Mouse (Mus musculus): ENCODE measurements around the gene Lag3. TPM values are rescaled to one million over a fixed set of nuclear protein-coding genes. Genes with fewer than 3 reads are reported as not detected.

Lag3 gene
- polyA plus RNA-seq, 1 experiment from 2014 or later, result 3.1 TPM

- Histone ChIP-seq H3K9ac (no peak overlapping the region), H3K4me2 (replicated peaks) (peak overlapping the region; percentile 96), H3K27ac (no peak overlapping the region), H3K4me3 (peak overlapping the region; percentile 94; the same call in 1 of the 2 replicates), H3K36me3 (peaks cover 55% of the 10 kb centered on the region), H3K4me1 (peaks cover 37% of the 10 kb centered on the region), H3K9me3 (no peaks in the 10 kb centered on the region), H3K27me3 (no peaks in the 10 kb centered on the region)
- WGBS, result 96% methylated on average over 3 of the region's 3 CpGs
- ATAC-seq (ENCODE audit: low FRiP score, low read depth), result no peak
Measured at GRCm38 (mm10) chr6:124933127-124933526, 21.6 kb upstream of the Lag3 start.

- Histone ChIP-seq H3K36me3 (peaks cover 47% of the 10 kb centered on the region), H3K27me3 (no peaks in the 10 kb centered on the region), H3K9me3 (no peaks in the 10 kb centered on the region), H3K4me1 (peaks cover 37% of the 10 kb centered on the region), H3K9ac (peak overlapping the region; percentile 98), H3K4me3 (peak overlapping the region; percentile 94), H3K27ac (peak overlapping the region; percentile 97), H3K4me2 (replicated peaks) (peak overlapping the region; percentile 96)
- 37% methylated on average over 12 of the region's 12 CpGs for WGBS
- ATAC-seq (ENCODE audit: low FRiP score, low read depth), result no peak
Measured at GRCm38 (mm10) chr6:124932314-124932695, 20.8 kb upstream of the Lag3 start.

- peak; percentile 6 for ATAC-seq (ENCODE audit: low FRiP score, low read depth)
- H3K4me1 ChIP-seq, result peaks cover 37% of the 10 kb centered on the region
- H3K4me2 ChIP-seq (replicated peaks), result peak overlapping the region; percentile 96
- no peaks in the 10 kb centered on the region for H3K27me3 ChIP-seq
- peak overlapping the region; percentile 98 for H3K9ac ChIP-seq
- peak overlapping the region; percentile 97 for H3K27ac ChIP-seq
- peak overlapping the region; percentile 94 for H3K4me3 ChIP-seq
- peaks cover 41% of the 10 kb centered on the region for H3K36me3 ChIP-seq
- whole genome bisulfite sequencing, result 1% methylated on average over 47 of the region's 48 CpGs
- no peaks in the 10 kb centered on the region for H3K9me3 ChIP-seq
Measured at GRCm38 (mm10) chr6:124931525-124932313, 20.2 kb upstream of the Lag3 start.

GRCm38 (mm10) chr6:124930754-124931524, 19.4 kb upstream of the Lag3 start, which contains the start of gene Mlf2:
Gene Mlf2 (plus strand): TSS chr6:124931386.
- under 1% methylated on average over 45 of the region's 64 CpGs for WGBS
- Histone ChIP-seq H3K27me3 (no peaks in the 10 kb centered on the region), H3K4me1 (peaks cover 41% of the 10 kb centered on the region), H3K27ac (peak within 1 kb of the TSS; percentile 97), H3K36me3 (peaks cover 33% of the 10 kb centered on the region), H3K4me3 (peak within 1 kb of the TSS; percentile 94), H3K9ac (peak within 1 kb of the TSS; percentile 98), H3K4me2 (replicated peaks) (peak within 1 kb of the TSS; percentile 96), H3K9me3 (no peaks in the 10 kb centered on the region)
- ATAC-seq (ENCODE audit: low FRiP score, low read depth), result peak; percentile 95

GRCm38 (mm10) chr6:124930231-124930630, 18.7 kb upstream of the Lag3 start:
- WGBS, result 25% methylated on average over 1 of the region's 1 CpGs
- Histone ChIP-seq H3K27me3 (no peaks in the 10 kb centered on the region), H3K9ac (peak overlapping the region; percentile 50), H3K4me2 (replicated peaks) (peak overlapping the region; percentile 51), H3K4me1 (peaks cover 48% of the 10 kb centered on the region), H3K4me3 (peak overlapping the region; percentile 94), H3K27ac (peak overlapping the region; percentile 97), H3K36me3 (peaks cover 26% of the 10 kb centered on the region), H3K9me3 (no peaks in the 10 kb centered on the region)
- no peak for ATAC-seq (ENCODE audit: low FRiP score, low read depth)

GRCm38 (mm10) chr6:124925941-124926340, 14.4 kb upstream of the Lag3 start:
- Histone ChIP-seq H3K9ac (no peak overlapping the region), H3K27me3 (no peaks in the 10 kb centered on the region), H3K4me1 (peaks cover 42% of the 10 kb centered on the region), H3K4me3 (peak overlapping the region; percentile 9; the same call in 1 of the 2 replicates), H3K36me3 (no peaks in the 10 kb centered on the region), H3K9me3 (no peaks in the 10 kb centered on the region), H3K4me2 (replicated peaks) (peak overlapping the region; percentile 49), H3K27ac (peak overlapping the region; percentile 83)
- no peak for ATAC-seq (ENCODE audit: low FRiP score, low read depth)
- 45% methylated on average over 5 of the region's 5 CpGs for WGBS

GRCm38 (mm10) chr6:124925173-124925793, 13.8 kb upstream of the Lag3 start:
- H3K27ac ChIP-seq, result peak overlapping the region; percentile 83
- H3K9me3 ChIP-seq, result no peaks in the 10 kb centered on the region
- H3K4me1 ChIP-seq, result peaks cover 45% of the 10 kb centered on the region
- H3K4me2 ChIP-seq (replicated peaks), result peak overlapping the region; percentile 49
- peak overlapping the region; percentile 9 for H3K4me3 ChIP-seq
- no peaks in the 10 kb centered on the region for H3K36me3 ChIP-seq
- ATAC-seq (ENCODE audit: low FRiP score, low read depth), result no peak
- no peaks in the 10 kb centered on the region for H3K27me3 ChIP-seq
- no peak overlapping the region for H3K9ac ChIP-seq
- WGBS, result 14% methylated on average over 12 of the region's 12 CpGs

GRCm38 (mm10) chr6:124921539-124921938, 10.0 kb upstream of the Lag3 start:
- H3K9ac ChIP-seq, result no peak overlapping the region
- H3K4me1 ChIP-seq, result peaks cover 51% of the 10 kb centered on the region
- H3K27ac ChIP-seq, result peak overlapping the region; percentile 100
- H3K9me3 ChIP-seq, result no peaks in the 10 kb centered on the region
- no peak overlapping the region for H3K4me2 ChIP-seq (replicated peaks)
- 69% methylated on average over 4 of the region's 4 CpGs for WGBS
- no peaks in the 10 kb centered on the region for H3K27me3 ChIP-seq
- no peaks in the 10 kb centered on the region for H3K36me3 ChIP-seq
- no peak for ATAC-seq (ENCODE audit: low FRiP score, low read depth)
- no peak overlapping the region for H3K4me3 ChIP-seq

- H3K9me3 ChIP-seq, result no peaks in the 10 kb centered on the region
- H3K36me3 ChIP-seq, result no peaks in the 10 kb centered on the region
- peaks cover 52% of the 10 kb centered on the region for H3K4me1 ChIP-seq
- H3K27ac ChIP-seq, result peak overlapping the region; percentile 100
- no peak for ATAC-seq (ENCODE audit: low FRiP score, low read depth)
- no peaks in the 10 kb centered on the region for H3K27me3 ChIP-seq
- H3K9ac ChIP-seq, result no peak overlapping the region; the same call in 1 of the 2 replicates
- WGBS, result 22% methylated on average over 9 of the region's 9 CpGs
- peak overlapping the region; percentile 90 for H3K4me3 ChIP-seq
- peak overlapping the region; percentile 100 for H3K4me2 ChIP-seq (replicated peaks)
Measured at GRCm38 (mm10) chr6:124920318-124921085, 9.0 kb upstream of the Lag3 start.

- ATAC-seq (ENCODE audit: low FRiP score, low read depth), result peak; percentile 91
- Histone ChIP-seq H3K27ac (peak within 1 kb of the TSS; percentile 100), H3K9me3 (no peaks in the 10 kb centered on the region), H3K27me3 (no peaks in the 10 kb centered on the region), H3K36me3 (peaks cover 4% of the 10 kb centered on the region), H3K9ac (no peak within 1 kb of the TSS; the same call in 1 of the 2 replicates), H3K4me2 (replicated peaks) (peak within 1 kb of the TSS; percentile 100), H3K4me1 (peaks cover 52% of the 10 kb centered on the region), H3K4me3 (peak within 1 kb of the TSS; percentile 90)
- WGBS, result under 1% methylated on average over 13 of the region's 13 CpGs
Measured at GRCm38 (mm10) chr6:124919695-124920317, 8.3 kb upstream of the Lag3 start, which contains the start of gene Ptms. Gene Ptms (minus strand): TSS chr6:124920103.

Measured in limb, embryonic 13.5 days (tissue).